In the genomic region with DNA sequence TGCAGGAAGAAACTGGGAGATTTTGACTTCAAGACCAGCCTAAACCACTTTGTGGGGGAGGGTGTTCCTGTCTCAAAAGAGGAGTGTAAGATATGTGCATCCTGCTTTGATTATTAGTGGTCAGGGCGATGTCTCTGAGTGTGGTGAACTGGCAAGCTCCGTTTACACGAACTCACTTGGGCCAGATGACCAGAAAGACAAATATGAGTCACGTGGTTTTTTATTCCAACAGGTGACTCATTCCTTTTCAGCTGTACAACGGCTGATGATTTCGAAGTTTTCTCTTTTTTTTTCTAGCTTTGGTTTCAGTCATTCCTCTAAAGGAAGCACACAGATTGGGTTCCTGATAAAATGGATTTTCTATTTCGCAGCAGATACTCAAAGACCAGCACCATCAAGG, we compare ENCODE assay signal across 12 mouse cellular contexts. TPM values are rescaled to one million over a fixed set of nuclear protein-coding genes. Genes with fewer than 3 reads are reported as not detected.
A peak's percentile ranks its signal among the peaks of the same experiment; 100 is the strongest.
DNase-seq lines count a peak whose midpoint lies in the region; ATAC-seq and TF ChIP-seq lines count a peak whose summit lies in the region.
"Had no signal": no experiment of that assay in that cellular context is flagged by ENCODE, and none has a peak within 500 bp of the region (broad histone marks: within the 10 kb centered on the region; RNA-seq: fewer than 3 reads in every experiment).

No protein-coding gene starts in this region.

- H3K36me3 ChIP-seq in heart, embryonic 12.5 days = no peaks in the 10 kb centered on the region
- no peaks in the 10 kb centered on the region for H3K36me3 ChIP-seq in liver, adult 2 months (ENCODE audit: control insufficient read depth, insufficient read depth, low read length)
- H3K36me3 ChIP-seq in liver, embryonic 11.5 days (ENCODE audit: control insufficient read depth, insufficient read depth, low read length) = no peaks in the 10 kb centered on the region
- H3K36me3 ChIP-seq in C2C12 (ENCODE audit: control insufficient read depth, insufficient read depth) = no peaks in the 10 kb centered on the region
- no peaks in the 10 kb centered on the region for H3K36me3 ChIP-seq in hindbrain, embryonic 16.5 days (ENCODE audit: control insufficient read depth, insufficient read depth, low read length)
- H3K36me3 ChIP-seq: limb, embryonic 12.5 days had no signal

- no peak for TF ChIP-seq CTCF in liver, adult 2 months (IDR thresholded peaks at IDR 0.05; ENCODE audit: low read depth, low read length)
- TF ChIP-seq CTCF in C2C12 (IDR thresholded peaks at IDR 0.05; ENCODE audit: control insufficient read depth, insufficient read depth, insufficient read length) = no peak

- H3K9me3 ChIP-seq in heart, embryonic 12.5 days (replicated peaks) = no peaks in the 10 kb centered on the region
- no peaks in the 10 kb centered on the region for H3K9me3 ChIP-seq in liver, embryonic 11.5 days (ENCODE audit: control insufficient read depth, low read length)
- H3K9me3 ChIP-seq in hindbrain, embryonic 16.5 days (ENCODE audit: control insufficient read depth, low read length) = no peaks in the 10 kb centered on the region
- H3K9me3 ChIP-seq: limb, embryonic 12.5 days had no signal

- WGBS in heart, embryonic 12.5 days = 49% methylated on average over 7 of the region's 7 CpGs
- WGBS in liver, adult 2 months = 22% methylated on average over 7 of the region's 7 CpGs
- 71% methylated on average over 7 of the region's 7 CpGs for WGBS in liver, embryonic 11.5 days
- 79% methylated on average over 7 of the region's 7 CpGs for WGBS in hindbrain, embryonic 16.5 days

- H3K79me2 ChIP-seq in liver, adult 2 months (ENCODE audit: control insufficient read depth, insufficient read depth, low read length) = no peaks in the 10 kb centered on the region
- no peaks in the 10 kb centered on the region for H3K79me2 ChIP-seq in C2C12 (ENCODE audit: control insufficient read depth, insufficient read depth)

- no peak for ATAC-seq in heart, embryonic 12.5 days (ENCODE audit: insufficient number of reproducible peaks, low FRiP score)
- ATAC-seq in liver, embryonic 11.5 days (replicated peaks; ENCODE audit: low FRiP score) = no peak
- no peak for ATAC-seq in hindbrain, embryonic 16.5 days

- no peak for TF ChIP-seq POLR2A in liver, adult 2 months (IDR thresholded peaks at IDR 0.05; ENCODE audit: extremely low read depth, insufficient read depth, low read length)

- DNase-seq in heart, adult 11 months = no peak
- DNase-seq in liver, adult 2 months (ENCODE audit: extremely low read depth, low read depth, low spot score) = peak; percentile 23
- no peak for DNase-seq in liver, embryonic 11.5 days (ENCODE audit: low spot score)
- DNase-seq in urinary bladder, postnatal 25 days (ENCODE audit: low spot score) = no peak
- no peak for DNase-seq in ovary, adult 18-20 months (ENCODE audit: low spot score)

- no peaks in the 10 kb centered on the region for H3K79me3 ChIP-seq in C2C12 (ENCODE audit: low read depth)

- H3K27ac ChIP-seq in heart, embryonic 12.5 days (ENCODE audit: poor library complexity, severe bottlenecking) = no peak overlapping the region
- no peak overlapping the region for H3K27ac ChIP-seq in liver, adult 2 months (replicated peaks; ENCODE audit: insufficient read depth, low read depth, low read length)
- no peak overlapping the region for H3K27ac ChIP-seq in liver, embryonic 11.5 days (ENCODE audit: low read depth, low read length)
- no peak overlapping the region for H3K27ac ChIP-seq in hindbrain, embryonic 16.5 days (ENCODE audit: low read depth, low read length)
- H3K27ac ChIP-seq: heart, adult 2 months; limb, embryonic 12.5 days had no signal

- peak overlapping the region; percentile 58 for H3K4me2 ChIP-seq in heart, embryonic 12.5 days
- H3K4me2 ChIP-seq in liver, embryonic 11.5 days = no peak overlapping the region
- peak overlapping the region; percentile 68 for H3K4me2 ChIP-seq in hindbrain, embryonic 16.5 days (ENCODE audit: low read length)

- peaks cover 16% of the 10 kb centered on the region; the same call in 1 of the 2 replicates for H3K4me1 ChIP-seq in heart, embryonic 12.5 days (replicated peaks)
- H3K4me1 ChIP-seq in liver, adult 2 months (ENCODE audit: control insufficient read depth, insufficient read depth, low read length) = no peaks in the 10 kb centered on the region; the same call in 1 of the 2 replicates
- no peaks in the 10 kb centered on the region for H3K4me1 ChIP-seq in liver, embryonic 11.5 days (replicated peaks; ENCODE audit: control insufficient read depth, insufficient read depth, low read length)
- H3K4me1 ChIP-seq in hindbrain, embryonic 16.5 days (ENCODE audit: control insufficient read depth, insufficient read depth, low read depth, low read length) = no peaks in the 10 kb centered on the region; the same call in 1 of the 2 replicates
- H3K4me1 ChIP-seq: limb, embryonic 12.5 days had no signal

- H3K27me3 ChIP-seq in heart, embryonic 12.5 days (replicated peaks) = no peaks in the 10 kb centered on the region
- H3K27me3 ChIP-seq in liver, adult 2 months (ENCODE audit: control insufficient read depth, insufficient read depth, low read length) = no peaks in the 10 kb centered on the region
- no peaks in the 10 kb centered on the region for H3K27me3 ChIP-seq in liver, embryonic 11.5 days (replicated peaks; ENCODE audit: control insufficient read depth, insufficient read depth, low read length)
- H3K27me3 ChIP-seq in C2C12 (ENCODE audit: control insufficient read depth, insufficient read depth, insufficient read length) = no peaks in the 10 kb centered on the region
- H3K27me3 ChIP-seq in hindbrain, embryonic 16.5 days (replicated peaks; ENCODE audit: control insufficient read depth, insufficient read depth, low read length) = no peaks in the 10 kb centered on the region; the same call in 1 of the 2 replicates
- H3K27me3 ChIP-seq: limb, embryonic 12.5 days had no signal

- no peak overlapping the region for H3ac ChIP-seq in C2C12 (ENCODE audit: control insufficient read depth, insufficient read length, low read depth)

- H3K4me3 ChIP-seq in heart, embryonic 12.5 days = 0 out of 2 replicates have a peak overlapping the region, but pooled peaks have one; percentile 17
- H3K4me3 ChIP-seq in liver, adult 2 months (ENCODE audit: insufficient read depth, low read depth, low read length) = no peak overlapping the region
- no peak overlapping the region for H3K4me3 ChIP-seq in liver, embryonic 11.5 days (ENCODE audit: low read depth, low read length)
- no peak overlapping the region for H3K4me3 ChIP-seq in C2C12 (ENCODE audit: insufficient read depth, poor library complexity, severe bottlenecking)
- H3K4me3 ChIP-seq in hindbrain, embryonic 16.5 days (ENCODE audit: low read length) = no peak overlapping the region; the same call in 1 of the 2 replicates

- no peak overlapping the region for H3K9ac ChIP-seq in heart, embryonic 12.5 days
- no peak overlapping the region for H3K9ac ChIP-seq in liver, adult 2 months (ENCODE audit: low read depth, low read length)
- H3K9ac ChIP-seq in liver, embryonic 11.5 days (ENCODE audit: low read depth, low read length) = no peak overlapping the region
- no peak overlapping the region; the same call in 1 of the 2 replicates for H3K9ac ChIP-seq in hindbrain, embryonic 16.5 days (ENCODE audit: low read depth, low read length)
- H3K9ac ChIP-seq: limb, embryonic 12.5 days had no signal

TF ChIP-seq in C2C12, 6 proteins besides CTCF, POLR2A, EP300 and RAD21:
- TF ChIP-seq MYOD1 (IDR thresholded peaks at IDR 0.05; ENCODE audit: control insufficient read depth, insufficient read length, low read depth) (no peak), USF1 (IDR thresholded peaks at IDR 0.05; ENCODE audit: low read depth) (peak; percentile 90), MYOG (IDR thresholded peaks at IDR 0.05; ENCODE audit: control insufficient read depth, extremely low read depth, insufficient read length) (no peak), FOSL1 (IDR thresholded peaks at IDR 0.05; ENCODE audit: insufficient read depth, low read length, poor library complexity, severe bottlenecking) (peak; percentile 19), CEBPB (IDR thresholded peaks at IDR 0.05; ENCODE audit: low read depth) (no peak), MAX (IDR thresholded peaks at IDR 0.05) (no peak)

RNA-seq across cellular contexts. Expression of gene Mcoln2, which starts 27.7 kb away (rescaled TPM):
- 0.19 and 0.57 TPM in 2 replicates for polyA plus RNA-seq in heart, embryonic 12.5 days (2016; fragmentation: Nextera tagmentation; extraction: Ambion mirVana)
- total RNA-seq in liver, adult 2 months (2014; rRNA removed) = 0.34 and 0.55 TPM in 2 replicates
- 0.04 and 0.15 TPM in 2 replicates for polyA plus RNA-seq in liver, adult 2 months (2012; rRNA removed)
- 3.5 and 4.6 TPM in 2 replicates for polyA plus RNA-seq in liver, embryonic 11.5 days (2014; fragmentation: Nextera tagmentation; extraction: Ambion mirVana)
- 0.01 TPM for polyA plus RNA-seq in C2C12 (2012; fragmentation: generic; extraction: Trizol)
- 0.59 and 0.62 TPM in 2 replicates for polyA plus RNA-seq in hindbrain, embryonic 16.5 days (2015; fragmentation: Nextera tagmentation; extraction: Ambion mirVana)
- total RNA-seq: layer of hippocampus, adult 18-20 months had no signal

RNA-seq across cellular contexts. Expression of gene Lpar3, which starts 43.5 kb away (rescaled TPM):
- 65.0 and 65.8 TPM in 2 replicates for polyA plus RNA-seq in heart, embryonic 12.5 days (2016; fragmentation: Nextera tagmentation; extraction: Ambion mirVana)
- total RNA-seq in liver, adult 2 months (2014; rRNA removed) = 0.09 TPM in 1 of 2 replicates, not detected in the other
- 0.05 TPM in 1 of 2 replicates, not detected in the other for polyA plus RNA-seq in liver, adult 2 months (2012; rRNA removed)
- 0.43 and 0.52 TPM in 2 replicates for polyA plus RNA-seq in liver, embryonic 11.5 days (2014; fragmentation: Nextera tagmentation; extraction: Ambion mirVana)
- polyA plus RNA-seq in C2C12 (2012; fragmentation: generic; extraction: Trizol) = 0.25 TPM
- polyA plus RNA-seq in hindbrain, embryonic 16.5 days (2015; fragmentation: Nextera tagmentation; extraction: Ambion mirVana) = 0.34 and 0.42 TPM in 2 replicates
- total RNA-seq: common myeloid progenitor, adult 5-6 weeks had no signal

Comparison
In these comparisons a context has a peak if more than half of its experiments do, and no peak if none do; other contexts are left out.
1. RNA of gene Lpar3, which starts 43.5 kb away (polyA plus RNA-seq): 65.0 to 65.8 TPM in heart, embryonic 12.5 days; 0.43 to 0.52 TPM in liver, embryonic 11.5 days, 0.34 to 0.42 TPM in hindbrain, embryonic 16.5 days, 0.25 TPM in C2C12 (single experiment) and 0.05 TPM in liver, adult 2 months; every median in the first group is over 10 times any median in the second.